Mouse (Mus musculus) left cerebral cortex, adult 9 months (tissue): Measurements from ENCODE around the gene Dhcr24.

Experiments used
- DNase-seq, 2 experiments: peaks; one replicate each; pipeline ENCODE4 v3.0.0; 2022; ENCODE audit warnings: low spot score in 2 of 2

The Dhcr24 gene

DNA sequence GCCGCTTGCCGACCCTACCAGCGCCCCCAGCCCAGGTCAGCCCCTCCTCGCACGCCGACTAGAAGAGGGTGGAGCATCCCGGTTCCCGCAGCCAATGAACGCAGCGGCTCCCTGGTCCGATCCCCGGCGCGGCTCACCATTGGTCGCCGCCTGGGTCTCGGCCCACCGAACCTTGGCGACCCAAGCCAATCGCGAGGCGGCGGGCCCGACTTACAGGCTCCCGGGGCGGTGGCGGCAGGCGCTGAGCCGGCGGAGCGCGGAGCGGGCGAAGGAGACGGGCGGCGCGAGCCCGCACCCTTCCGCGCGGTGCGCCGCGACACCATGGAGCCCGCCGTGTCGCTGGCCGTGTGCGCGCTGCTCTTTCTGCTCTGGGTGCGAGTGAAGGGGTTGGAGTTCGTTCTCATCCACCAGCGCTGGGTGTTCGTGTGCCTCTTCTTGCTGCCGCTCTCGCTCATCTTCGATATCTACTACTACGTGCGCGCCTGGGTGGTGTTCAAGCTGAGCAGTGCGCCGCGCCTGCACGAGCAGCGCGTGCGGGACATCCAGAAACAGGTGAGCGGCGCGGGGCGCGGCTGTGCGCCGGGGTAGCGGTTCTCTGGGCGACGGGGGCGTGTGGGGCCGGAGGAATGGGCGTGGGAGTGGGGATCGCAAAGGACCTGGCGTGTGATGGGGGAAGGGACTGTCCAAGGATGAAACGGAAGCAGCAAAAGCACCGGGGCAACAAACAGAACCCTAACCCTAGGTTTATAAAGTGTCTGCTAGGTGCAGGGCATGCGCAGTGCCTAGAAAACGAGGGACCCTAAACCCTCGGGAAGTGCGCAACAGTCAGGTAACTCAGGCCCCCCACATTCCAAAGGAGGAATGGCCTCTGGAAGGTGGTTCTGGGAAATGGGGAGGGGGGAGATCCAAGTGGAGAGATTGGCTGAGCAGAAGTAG lies at the start of gene Dhcr24:
Gene Dhcr24, plus strand, starts transcription at position 193 of the 936 bp plus-strand sequence.
- peak; percentile 84 to 95 for DNase-seq

DNA sequence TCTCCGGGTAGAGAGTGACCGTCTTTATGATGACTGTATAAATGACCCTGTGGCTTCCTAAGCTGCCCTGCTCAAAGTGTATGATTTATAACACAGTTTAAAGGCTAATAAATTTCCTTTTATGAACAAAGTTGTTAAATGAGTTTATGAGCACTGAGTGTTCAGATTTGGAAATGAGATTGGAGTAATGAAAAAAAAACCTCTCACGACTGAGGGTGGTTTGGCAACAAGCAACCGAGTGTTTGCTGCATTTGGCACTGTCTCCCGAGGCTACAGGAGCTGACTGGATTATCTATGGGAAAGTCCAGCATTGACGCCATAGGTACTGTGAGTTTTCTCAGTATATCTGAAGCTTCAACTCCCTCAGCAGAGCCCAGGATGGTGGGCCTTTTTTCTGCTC lies 46.2 kb upstream of the Dhcr24 start:
- peak in 1 of 2 experiments; percentile 8 for DNase-seq

DNA sequence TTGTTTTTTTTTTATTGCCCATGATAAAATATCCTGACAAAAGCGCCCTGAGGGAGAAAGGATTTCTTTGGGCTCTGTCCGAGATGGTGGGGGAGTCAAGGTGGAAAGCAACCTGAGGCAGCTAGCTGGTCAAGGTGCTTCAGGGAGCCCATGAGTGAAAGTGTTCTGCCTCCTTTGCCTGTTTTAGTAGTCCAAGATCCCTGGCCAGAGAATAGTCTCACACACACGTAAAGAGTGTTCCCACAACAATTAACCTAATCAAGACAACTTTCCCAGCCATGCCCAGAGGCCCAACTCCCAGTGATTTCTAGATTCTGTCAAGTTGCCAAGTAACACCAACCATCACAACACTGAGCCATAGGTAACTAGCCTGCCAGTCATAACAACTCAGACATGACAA lies 38.3 kb upstream of the Dhcr24 start:
- DNase-seq: no peak

DNA sequence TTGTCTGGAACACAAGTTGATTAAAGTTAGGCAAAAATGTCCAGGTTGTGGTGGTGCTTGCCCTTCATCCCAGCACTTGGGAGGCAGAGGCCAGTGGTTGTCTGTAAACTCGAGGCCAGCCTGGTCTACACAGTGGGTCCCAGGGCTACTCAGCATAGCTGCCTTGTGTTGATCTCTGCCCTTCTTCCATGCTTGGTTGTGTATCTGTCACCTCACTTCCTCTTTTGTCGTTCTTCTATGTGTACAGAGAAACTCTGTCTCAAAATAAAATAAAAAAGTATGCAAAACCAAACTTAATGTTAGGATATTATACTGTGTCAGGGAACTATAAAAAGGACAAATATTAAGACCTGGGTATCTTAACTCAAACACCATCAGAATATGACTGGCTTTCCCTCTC lies 36.7 kb upstream of the Dhcr24 start:
- DNase-seq: no peak

DNA sequence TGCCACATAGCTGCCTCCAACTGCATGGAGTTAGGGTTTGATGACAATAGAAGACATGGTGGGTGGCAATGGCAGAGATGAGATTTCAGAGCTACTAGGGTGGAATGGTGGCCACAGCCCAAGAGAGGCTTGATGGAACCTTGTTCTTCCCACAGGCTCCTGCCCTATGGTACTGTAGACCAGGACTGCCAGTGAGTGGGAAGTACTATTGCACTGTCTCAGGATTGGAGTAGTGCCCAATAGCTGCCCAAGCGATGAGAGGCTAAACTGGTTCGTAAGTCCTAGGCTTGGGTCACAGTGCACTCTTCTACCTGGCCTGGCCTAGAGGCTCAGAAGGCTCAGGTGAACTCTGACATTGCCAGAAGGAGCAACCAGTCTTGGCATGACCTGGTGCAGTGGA lies 35.8 kb upstream of the Dhcr24 start:
- DNase-seq: no peak

DNA sequence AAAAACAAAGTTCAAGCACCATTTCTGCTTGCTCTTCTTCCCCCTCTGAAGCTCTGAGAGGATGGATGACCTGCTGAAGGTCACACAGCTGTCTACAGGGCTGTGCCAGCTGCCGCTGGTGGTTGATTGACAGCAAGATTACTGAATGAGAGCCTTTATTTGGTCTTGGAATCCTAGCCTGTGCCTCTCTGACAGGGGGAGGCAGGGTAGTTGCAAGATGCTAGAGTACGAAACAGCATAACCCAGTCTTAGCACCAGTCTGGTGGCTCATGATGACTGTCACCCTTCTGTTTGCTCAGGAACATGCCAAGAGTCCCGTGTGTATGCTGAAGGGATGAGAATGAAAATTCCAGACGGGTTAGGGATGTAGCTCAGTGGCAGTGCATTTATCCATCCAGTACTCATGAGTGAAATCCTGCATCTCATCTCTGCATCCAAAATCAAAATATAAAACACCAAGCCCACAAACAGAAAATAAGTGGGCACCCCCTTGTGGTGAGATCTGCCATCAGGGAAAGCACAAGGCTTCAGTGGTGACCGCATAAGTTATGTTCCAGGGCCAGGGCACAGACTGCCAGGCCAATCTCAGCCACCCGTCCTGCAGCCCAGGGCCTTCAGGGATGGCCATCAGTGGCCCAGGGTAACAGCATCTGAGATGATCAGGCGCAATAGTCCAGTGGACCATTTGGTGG lies 32.8 kb upstream of the Dhcr24 start:
- DNase-seq: peak in 1 of 2 experiments; percentile 59

DNA sequence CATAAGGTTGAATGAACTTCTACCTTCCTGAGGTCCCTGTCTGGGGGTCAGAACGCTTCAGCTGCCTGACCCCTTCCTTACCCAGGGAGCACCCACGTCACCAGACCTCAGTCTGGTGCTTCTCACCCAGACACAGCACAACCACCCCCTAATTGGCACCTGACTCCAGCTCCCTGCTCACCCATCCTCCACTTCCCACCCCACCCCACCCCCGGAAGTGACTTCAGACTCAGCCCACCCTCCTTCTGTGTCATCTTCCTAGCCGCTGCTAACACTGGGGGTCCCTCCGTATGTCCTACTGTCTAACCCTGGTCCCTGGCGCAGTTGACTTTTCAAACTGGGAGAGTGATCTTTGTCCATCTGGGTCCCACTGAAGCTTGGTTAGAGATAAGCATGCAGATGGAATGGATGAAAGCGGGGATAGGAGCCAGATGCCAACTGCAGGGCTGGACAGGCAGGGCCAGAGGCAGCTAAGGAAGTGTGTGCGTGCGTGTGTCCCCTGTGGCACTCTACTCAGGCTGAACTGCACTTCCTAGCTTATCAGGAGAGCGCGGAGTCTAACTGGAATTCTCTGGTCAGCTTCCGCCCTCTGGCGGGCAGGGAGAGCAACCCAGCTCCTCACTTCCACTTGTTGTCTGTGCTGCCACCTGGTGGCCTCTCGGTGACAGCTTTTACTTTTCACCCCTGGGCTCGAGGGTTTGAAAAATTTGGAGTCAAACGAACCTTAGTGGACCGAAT lies 31.3 kb upstream of the Dhcr24 start:
- peak; percentile 67 to 93 for DNase-seq

DNA sequence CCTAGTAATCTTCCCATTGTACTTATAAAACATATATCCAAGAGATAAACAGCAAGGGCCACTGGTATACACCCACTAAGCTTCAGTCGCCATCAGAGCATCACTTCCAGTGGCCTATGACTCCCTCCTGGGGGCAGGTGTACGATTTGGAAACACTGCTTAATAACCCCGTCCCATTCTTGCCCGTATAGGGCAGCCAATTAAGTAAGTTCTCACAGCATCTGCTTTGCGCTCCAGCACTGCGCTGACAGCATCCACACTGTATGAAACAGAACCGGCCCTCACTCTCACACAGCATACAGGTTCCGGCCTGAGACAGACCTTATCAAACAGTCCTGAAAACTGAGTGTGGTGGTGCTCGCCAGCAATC lies 30.7 kb upstream of the Dhcr24 start:
- DNase-seq: no peak

DNA sequence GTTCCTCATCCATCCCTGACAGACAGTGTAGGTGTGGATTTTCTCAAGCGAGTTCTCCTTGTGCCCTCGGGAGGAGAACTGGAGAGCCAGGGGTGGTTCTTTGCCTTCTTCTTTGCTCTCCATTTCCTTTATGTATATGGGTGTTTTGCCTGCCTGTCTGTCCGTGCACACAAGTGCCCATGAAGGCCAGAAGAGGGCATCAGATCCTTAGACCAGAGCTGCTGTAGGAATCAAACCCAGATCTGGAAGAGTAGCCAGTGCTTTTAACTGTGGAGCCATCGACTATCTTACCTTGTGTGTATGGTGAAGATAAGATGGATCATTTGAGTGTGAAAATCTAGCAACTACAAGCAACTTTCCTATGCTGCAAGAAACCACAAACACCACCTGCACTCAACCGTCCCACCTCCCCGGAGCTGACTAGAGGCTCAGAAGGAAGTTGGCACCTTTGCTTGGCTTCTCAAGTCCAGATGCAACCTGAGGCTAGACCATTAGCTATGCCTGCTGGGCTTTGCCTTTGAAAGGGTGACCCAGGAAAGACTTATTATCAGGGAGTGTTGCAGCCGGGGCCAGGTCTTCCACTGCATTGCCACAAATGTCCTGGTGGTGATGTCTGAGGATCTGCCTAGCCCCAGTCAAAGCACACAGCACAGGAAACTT lies 27.3 kb upstream of the Dhcr24 start:
- DNase-seq: no peak

DNA sequence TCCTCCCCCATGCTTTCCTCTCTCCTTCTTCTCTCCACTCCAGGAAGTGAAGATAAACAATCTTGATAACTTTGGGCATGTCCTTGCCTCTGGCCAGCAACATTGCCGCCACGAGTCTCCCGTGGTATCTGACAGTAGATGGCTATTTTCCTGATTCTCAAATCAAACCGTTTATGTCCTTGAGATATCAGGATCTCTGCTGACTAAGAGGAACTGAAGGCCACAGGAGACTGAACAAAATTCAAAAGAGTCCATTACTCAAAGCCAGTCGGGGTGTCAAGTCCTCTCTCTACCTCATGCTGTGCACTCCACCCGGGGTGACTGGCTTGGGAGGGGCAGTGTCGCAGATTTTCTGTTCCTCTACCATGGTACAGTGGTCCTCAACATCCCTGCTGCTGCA lies 26.6 kb upstream of the Dhcr24 start:
- no peak for DNase-seq

DNA sequence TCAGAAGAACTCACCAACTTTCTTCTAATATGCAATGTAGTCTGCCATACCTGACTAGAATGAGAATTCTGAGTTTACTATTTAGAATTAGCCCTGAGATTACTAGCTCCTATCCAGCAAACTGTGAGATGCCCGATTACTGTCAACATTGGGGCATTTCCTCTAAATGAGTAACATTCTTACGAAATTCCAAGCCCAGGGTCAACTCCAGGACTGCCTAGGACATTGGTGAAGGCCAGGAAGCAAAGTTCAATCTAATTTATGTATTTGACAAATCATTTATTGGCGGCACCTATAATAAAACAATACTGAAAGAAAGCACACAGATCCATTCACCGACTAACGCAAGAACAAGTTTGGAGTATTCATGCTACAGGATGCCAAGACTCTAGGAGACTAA lies 21.1 kb upstream of the Dhcr24 start:
- DNase-seq: no peak

DNA sequence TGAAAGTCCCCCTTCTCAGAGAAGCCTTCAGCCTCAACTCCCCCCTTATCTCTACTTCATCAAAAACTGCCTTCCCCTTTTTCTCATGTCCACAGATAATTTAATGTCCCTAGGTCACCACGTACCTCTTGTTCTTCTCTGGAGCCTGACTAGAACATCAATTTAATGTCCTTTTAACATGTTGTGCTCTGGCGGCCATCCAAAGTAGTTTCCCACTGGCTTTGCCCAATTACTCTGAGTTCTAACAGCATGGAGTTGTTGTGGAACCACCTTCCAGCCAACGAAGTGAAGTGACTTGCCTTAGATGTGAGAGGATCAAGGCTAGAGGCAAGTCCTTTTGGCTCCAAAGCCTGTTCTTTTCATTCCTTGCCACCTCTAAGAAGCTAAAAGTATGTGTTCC lies 19.3 kb upstream of the Dhcr24 start:
- no peak for DNase-seq

DNA sequence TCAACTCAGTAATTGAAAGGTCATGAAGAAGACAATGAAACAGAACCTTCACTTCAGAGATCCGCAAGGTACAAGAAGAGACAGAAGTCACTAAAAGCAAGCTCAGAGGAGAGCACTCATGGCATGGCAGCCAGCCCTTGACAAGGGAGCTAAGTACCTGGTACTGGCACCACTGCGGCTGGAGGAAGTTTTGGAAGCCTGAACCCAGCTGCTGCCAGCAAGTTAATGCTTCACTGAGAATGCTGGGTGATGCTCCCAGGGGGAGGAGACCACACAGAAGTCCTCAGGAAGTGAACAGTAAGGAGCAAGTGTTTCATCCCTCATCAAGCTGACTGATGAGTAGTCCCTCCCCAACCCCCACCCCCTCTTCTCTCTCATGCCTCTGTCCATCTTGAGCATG lies 18.6 kb upstream of the Dhcr24 start:
- no peak for DNase-seq

DNA sequence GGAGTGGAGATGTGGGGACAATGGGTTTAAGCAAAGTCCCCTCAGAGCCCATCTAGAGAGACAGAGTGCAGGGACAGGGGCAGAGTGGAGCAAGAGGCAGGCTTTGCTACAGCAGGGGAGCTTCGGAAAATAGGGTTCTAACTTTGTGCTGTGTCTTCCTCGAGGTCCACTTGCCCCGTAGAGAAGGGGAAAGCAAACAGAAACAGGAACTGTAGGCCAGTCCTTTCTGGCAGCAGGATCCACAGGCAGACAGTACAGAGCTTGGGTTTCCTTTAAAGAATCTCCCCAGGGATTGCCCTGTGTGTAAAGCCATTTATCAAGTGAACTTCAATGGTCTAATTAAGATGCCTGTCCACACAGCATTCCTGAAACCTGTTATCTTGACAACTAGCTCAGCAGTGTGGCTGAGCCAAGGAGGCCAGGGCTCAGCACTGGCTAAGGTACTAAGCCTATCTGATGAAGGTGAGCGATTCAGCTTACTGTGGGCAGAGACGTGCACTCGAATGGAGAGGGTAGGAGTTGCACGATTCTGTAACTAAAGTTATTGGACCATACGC lies 14.9 kb upstream of the Dhcr24 start:
- DNase-seq: no peak

DNA sequence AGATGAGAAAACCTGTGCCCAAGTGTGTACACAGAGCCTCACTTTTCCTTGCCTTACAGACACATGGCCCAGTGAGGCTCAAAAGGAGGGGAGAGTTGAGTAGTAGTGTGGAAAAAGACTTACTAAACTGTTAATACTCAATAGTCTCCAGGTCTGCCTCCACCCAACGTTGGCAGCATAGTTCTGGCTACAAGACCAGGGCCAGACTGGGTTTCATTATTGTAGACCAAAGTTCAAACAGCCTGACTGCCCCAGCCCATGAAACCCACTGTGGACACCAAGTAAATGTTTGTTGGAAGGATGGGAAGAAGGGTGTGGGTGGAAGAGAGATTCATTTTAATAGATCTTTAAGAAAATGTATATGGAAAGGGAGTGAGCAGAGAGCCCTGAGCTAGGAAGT lies 13.9 kb upstream of the Dhcr24 start:
- DNase-seq: no peak

DNA sequence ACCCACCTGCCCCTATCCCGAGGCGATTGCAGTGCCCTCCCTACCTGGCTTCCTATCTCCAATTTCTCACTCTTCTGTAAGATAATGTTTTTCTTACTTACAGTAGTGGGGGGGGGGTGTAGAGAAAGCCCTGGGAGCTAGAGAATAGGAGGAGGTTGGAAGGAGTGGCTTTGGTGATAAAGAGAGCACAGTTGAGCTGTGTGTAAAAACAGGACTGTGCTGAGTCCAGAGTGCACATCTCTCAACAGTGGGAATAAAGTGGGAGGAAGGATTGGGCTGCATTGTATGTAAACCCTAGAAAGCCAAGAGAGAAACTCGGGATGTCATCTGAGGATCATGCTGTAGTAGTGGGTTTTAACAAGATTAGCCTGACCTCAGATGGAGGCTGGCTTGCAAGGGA lies 12.7 kb upstream of the Dhcr24 start:
- DNase-seq: no peak

DNA sequence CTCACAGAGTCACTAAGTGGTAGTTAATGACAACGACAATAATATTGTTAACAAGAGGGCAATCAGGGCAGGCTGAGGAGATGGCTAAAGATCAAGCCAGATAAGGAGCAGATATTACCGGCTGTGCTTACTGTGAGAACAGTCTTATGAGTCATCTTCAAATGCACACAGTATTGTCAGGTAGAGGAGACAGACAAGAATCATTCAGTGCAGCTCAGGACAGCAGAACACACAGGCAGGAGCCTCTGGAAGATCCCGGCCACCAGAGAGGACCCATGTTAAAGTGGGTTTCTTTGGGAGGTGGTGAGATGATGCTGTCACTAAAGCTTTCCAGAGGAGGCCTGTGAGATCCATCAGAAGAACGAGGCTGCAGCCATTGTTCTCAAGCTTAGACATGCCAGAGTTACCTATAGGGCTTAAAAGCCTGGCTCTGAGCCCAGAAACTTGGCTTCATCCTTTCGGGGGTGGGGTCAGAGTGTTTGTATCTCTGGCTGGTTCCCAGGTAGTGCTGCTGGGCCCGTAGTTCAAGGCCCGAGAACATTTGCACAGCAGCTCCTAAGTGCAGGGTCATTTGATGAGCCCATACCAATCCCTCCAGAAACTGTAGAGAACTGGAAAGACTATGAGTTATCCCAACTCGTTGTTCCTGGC lies 10.2 kb upstream of the Dhcr24 start:
- DNase-seq: no peak

DNA sequence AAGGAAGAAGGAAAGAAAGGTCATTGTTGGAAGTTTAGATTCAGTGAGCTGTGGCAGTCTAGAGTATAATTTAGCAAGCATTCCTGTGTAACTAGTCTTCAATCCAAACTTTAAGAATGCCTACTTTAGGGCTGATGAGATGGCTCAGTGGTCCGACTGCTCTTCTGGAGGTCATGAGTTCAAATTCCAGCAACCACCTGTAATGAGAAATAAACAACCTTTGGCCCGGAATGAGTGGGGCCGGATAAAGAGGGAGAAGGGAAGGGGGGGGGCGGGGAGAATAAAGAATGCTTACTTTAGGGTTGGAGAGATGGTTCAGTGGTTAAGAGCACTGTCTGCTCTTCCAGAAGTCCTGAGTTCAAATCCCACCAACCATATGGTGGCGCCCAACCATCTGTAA lies 3.6 kb upstream of the Dhcr24 start:
- no peak for DNase-seq

DNA sequence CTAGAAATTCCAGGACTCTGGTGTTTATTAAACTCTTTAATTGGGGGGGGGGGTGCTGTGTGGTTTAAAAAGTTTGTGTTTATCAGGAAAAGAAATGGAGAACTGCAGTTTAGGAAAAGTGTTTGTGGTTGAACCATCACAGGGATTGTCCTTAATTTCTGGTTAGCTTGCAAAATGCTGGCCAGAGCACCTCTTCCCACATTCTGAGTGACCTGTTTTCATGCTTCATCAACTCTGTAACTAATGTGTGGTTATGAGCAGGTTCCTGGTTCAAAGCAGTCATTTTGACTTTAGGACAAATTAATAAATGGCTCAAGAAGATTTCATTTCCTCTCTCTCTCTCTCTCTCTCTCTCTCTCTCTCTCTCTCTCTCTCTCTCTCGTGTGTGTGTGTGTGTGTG lies 2.9 kb upstream of the Dhcr24 start:
- no peak for DNase-seq

DNA sequence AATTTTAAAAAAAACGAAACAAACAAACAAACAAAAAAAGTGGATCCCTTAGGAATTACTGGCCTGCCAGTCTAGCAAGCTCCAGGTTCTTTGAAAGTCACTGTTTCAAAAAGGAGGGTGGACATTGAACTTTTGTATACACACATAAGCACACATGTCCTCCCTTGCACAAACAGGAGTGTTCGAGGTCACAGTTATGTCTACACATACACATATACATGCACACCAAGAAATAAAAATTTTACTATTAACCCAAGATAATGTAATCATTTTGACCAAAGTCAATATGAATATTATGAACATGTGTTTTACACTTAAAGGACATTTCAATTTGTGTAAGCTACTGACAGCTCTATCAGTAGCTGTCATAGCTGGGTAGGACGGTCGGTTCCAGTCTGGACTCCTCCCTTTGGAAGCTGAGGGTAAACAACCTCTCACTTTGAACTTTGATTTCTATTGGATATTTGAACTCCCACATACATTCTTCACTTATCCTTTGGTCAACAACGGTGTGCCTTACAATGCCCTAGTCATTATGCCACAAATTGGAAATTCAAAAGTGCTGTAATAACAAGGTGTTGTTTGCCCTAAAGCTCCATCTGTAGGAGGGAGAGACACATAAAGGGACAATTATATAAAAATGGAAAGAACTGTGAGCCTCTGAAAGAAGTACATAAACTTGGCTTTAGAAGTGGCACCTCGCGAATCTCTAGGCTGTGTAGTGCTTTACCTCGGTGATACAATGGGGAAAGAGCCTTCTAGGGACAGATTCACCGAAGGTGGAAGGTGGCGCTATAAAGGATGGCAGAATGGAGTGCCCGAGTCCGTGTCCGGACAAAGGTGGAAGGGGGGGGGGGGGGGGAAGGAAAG lies 1.3 kb upstream of the Dhcr24 start:
- DNase-seq: no peak
